In the genomic region with DNA sequence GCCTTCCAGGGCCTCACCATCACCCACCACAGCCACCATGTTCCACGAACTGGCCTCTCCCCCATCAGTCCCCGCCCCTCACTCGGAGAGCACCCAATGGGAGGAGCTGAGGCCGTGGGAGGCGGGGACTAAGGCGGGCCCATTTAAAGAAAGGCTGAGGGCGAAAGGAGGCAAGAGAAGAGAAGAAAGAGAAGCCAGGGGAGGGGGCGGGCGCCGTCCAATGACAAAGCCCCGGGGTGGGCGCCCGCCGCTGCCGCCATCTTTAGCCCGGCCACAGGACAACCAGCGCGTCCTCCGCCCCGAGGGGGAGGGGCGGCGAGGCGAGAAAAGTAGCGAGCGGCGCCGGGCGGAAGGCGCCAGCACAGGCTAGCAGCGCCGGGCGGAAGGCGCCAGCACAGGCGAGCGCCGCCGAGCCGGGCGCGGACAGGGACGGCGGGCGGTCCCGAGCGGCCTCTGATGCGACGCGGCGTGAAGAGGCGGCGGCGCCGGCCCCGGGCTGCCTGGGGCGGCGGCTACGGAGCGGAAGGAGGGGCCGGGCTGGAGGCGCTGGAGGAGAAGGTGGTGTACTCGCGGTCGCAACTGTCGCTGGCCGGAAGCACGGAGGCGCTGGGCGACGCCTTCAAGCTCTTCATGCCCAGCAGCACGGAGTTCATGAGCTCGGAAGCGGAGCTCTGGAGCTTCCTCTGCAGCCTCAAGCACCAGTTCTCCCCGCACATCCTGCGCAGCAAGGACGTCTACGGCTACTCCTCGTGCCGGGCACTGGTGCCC, we compare ENCODE assay signal across 8 mouse cellular contexts. TPM values are rescaled to one million over a fixed set of nuclear protein-coding genes. Genes with fewer than 3 reads are reported as not detected.
A peak's percentile ranks its signal among the peaks of the same experiment; 100 is the strongest.
DNase-seq lines count a peak whose midpoint lies in the region; ATAC-seq and TF ChIP-seq lines count a peak whose summit lies in the region.

A gene (plus strand): TSS at position 177 of the 768 bp plus-strand sequence.

- CTCF ChIA-PET in Patski (lab: Charles Lee) = interaction anchor here (0.8 to 2.0 kb wide), 5 partner anchors 77 to 519 kb away, joined by 3 to 5 read pairs (median 4); no protein-coding TSS in a partner anchor

- peaks cover 27% of the 10 kb centered on the region for H3K4me1 ChIP-seq in hindbrain, embryonic 13.5 days (replicated peaks)

- no peaks in the 10 kb centered on the region for H3K36me3 ChIP-seq in hindbrain, embryonic 13.5 days

- 1% methylated on average over 74 of the region's 78 CpGs for WGBS in hindbrain, embryonic 13.5 days

- ATAC-seq in Patski = peak; percentile 81
- ATAC-seq in hindbrain, embryonic 13.5 days (ENCODE audit: low FRiP score) = peak; percentile 94

- POLR2A ChIA-PET in Patski (lab: Charles Lee) = interaction anchor here (0.9 to 1.6 kb wide), 5 partner anchors 14 to 519 kb away, joined by 3 read pairs; no protein-coding TSS in a partner anchor

- H3K9me3 ChIP-seq in hindbrain, embryonic 13.5 days = no peaks in the 10 kb centered on the region

- no peak for TF ChIP-seq CTCF in Patski (IDR thresholded peaks at IDR 0.05)

- no peaks in the 10 kb centered on the region for H3K27me3 ChIP-seq in Patski
- no peaks in the 10 kb centered on the region for H3K27me3 ChIP-seq in hindbrain, embryonic 13.5 days

- in situ Hi-C loops in Patski (cut with MboI; ENCODE audit: low pct_unique_long_range_greater_than_20kb) = no loop called here

- peak within 1 kb of the TSS; percentile 97 for H3K9ac ChIP-seq in hindbrain, embryonic 13.5 days

- peak within 1 kb of the TSS; percentile 73 for H3K4me2 ChIP-seq in hindbrain, embryonic 13.5 days

- peak; percentile 6 for DNase-seq in Patski (ENCODE audit: low read depth, low spot score)
- DNase-seq in cerebellum, postnatal 14 days = peak; percentile 88
- peak; percentile 73 to 74 for DNase-seq in frontal cortex, postnatal 14 days (ENCODE audit: low spot score in 2 of 2)
- peak; percentile 80 for DNase-seq in layer of hippocampus, postnatal 36 days
- peak; percentile 87 for DNase-seq in lung, postnatal 36 days
- DNase-seq in retina, postnatal 1 day = peak; percentile 94
- DNase-seq in urinary bladder, adult 18-20 months (ENCODE audit: low spot score in 2 of 2) = peak; percentile 67 to 85

- H3K4me3 ChIP-seq in hindbrain, embryonic 13.5 days = peak within 1 kb of the TSS; percentile 80

- H3K27ac ChIP-seq in hindbrain, embryonic 13.5 days = peak within 1 kb of the TSS; percentile 96

RNA-seq across cellular contexts. Expression of the gene that starts here (rescaled TPM):
- polyA plus RNA-seq in Patski (2021) = 7.2 TPM
- 3.5 TPM in 2 replicates for polyA plus RNA-seq in hindbrain, embryonic 13.5 days (2015; fragmentation: Nextera tagmentation; extraction: Ambion mirVana)
- total RNA-seq in layer of hippocampus, postnatal 36 days (2021) = 10 to 100 TPM; 36.8 to 37.4 TPM

Comparison
In these comparisons a context has a peak if more than half of its experiments do, and no peak if none do; other contexts are left out.
1. Peak in every context shown above with its lines: DNase-seq, ATAC-seq, H3K4me3 ChIP-seq and H3K27ac ChIP-seq.
2. DNase-seq: peak in every context shown above with its lines; median percentile 94 in retina, postnatal 1 day; 88 in cerebellum, postnatal 14 days; 87 in lung, postnatal 36 days; 80 in layer of hippocampus, postnatal 36 days; 76 in urinary bladder, adult 18-20 months; 74 in frontal cortex, postnatal 14 days; 6 in Patski.